Mouse (Mus musculus) lung, postnatal 14 days (tissue): ENCODE data around the gene Cend1.
A peak's percentile ranks its signal among the peaks of the same experiment; 100 is the strongest.

ENCODE experiments used
- DNase-seq: peaks from one replicate; pipeline ENCODE4 v3.0.0; 2021

The Cend1 gene

DNA sequence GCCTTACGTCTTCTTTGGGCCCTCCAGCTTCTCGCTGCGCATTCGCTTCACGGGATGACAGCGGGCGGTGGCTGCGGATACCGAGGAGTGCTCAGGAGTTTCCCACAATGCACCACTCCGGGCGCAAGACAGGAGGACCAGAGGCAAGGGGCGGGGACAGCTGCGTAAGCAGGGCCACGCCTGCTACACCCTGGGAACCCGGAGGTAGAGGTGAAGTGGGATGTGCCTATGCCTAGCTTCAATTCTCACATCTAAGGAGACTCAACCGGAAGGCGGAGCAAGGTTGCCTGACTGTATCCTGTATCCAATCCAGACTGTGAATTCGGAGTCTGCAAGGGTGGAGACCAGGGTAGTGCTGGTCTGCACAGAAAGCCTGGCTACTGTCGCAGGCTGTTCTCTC, at the start of gene Cend1:
Gene Cend1, minus strand, starts transcription at position 182 of the 400 bp plus-strand sequence.
- peak; percentile 24 for DNase-seq

DNA sequence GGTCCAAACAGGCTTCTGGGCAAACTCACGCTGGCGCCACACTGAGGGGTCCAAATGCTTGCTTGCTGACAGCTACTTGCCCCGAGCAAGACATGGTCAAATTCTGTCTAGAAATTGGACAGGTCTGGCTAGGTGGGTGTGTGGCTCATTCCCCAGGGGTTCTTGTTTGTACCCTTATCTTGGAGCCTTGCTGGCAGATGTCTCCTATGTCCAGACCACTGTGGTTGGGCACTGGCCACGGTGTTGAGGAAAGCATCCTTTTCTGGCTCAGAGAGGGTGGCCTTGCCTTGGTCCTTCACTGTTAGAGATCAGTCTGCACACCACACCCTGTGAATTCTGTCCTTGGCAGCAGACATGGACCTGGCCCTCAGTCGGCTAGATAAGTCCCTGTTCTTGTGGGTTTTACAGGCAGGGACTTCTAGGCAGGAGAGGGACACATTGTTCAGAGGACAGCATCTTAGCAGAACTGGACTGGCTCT, 49.0 kb upstream of the Cend1 start:
- no peak for DNase-seq

DNA sequence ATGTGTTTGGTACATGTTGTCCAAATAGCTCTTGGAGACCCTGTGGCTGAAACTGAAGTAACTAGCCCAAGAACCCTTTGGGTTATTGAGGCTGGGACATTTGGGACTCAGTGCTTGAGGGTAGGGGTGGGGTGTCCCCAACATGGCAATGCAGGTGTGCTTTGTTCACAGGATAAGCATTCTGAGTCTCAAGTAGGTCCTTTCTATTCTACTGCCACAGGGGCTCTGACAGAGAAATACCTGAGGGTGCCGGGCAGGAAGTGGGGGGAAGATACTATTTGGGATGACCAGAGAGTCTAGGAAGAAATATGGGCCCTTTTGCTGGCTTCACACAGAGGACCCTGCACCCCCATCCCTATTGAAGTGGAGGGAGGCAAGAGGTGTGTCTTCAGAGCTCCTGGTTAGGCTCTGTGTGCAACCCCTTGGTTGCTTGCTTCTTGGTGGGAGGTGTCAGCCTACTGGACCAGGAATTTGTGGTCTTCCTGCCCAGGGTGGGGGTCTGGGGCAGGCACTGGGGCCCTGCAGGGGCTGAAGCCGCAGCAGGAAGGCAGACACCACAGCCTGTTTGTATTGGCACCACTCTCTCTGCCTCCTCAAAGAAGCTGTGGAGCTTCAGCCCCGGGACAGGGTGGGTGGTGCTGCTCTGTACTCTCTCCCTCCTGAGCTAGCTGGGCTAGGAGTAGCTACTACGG, 48.4 kb upstream of the Cend1 start:
- no peak for DNase-seq

DNA sequence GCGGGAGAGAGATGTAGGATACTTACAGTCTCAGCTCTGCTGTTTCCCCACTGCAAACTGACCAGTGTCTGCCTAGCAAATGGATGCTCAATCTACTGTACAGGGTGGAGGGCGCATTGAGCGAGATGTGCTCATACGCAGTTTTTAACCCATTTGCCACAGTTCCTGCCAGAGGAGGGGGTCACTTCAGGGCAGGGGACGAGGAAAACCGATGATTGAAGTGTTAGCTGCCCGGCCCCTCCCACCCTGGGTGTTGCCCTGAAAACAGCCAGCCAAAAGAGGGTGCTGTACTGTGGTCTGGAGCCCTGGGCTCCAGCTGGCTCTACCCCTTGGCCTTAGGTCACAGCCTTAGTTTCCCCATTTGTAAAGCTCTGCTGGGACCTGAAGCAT, 47.7 kb upstream of the Cend1 start:
- no peak for DNase-seq

DNA sequence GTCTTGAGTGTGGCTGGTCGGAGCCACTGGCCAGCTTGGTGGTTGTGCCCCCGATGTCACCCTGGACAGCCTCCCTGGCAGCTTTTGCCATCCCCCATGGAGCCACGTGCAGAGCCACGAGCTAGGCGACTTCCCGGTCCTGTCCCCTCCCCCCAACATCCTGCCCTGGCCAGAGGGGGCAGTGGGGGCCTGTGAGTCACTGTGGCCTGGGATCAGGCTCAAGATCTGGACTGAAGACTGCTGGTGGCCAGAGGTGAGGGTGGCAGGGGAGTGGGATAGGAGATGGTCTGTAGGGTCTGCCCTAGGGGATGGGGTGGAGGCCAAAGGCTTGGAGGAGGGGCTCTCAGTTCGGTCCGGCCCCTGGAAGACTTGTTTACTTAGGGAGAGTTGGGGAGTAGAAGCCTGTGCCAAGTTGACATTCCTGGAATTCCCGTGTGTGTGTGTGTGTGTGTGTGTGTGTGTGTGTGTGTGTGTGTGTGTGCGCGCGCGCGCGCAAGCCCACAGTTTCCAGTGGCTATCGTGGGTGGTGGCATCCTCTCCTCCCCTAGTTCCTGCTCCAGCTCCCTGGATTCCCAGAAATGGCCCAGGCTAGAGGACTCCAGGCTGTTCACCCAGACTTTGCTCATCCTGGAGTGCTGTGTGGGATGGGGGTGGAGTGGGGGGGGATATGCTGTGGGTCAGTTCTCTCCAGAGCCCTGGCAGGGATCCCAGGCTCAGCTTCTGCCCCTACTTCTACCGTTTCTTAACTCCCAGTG, 47.1 kb upstream of the Cend1 start:
- DNase-seq = peak; percentile 86

DNA sequence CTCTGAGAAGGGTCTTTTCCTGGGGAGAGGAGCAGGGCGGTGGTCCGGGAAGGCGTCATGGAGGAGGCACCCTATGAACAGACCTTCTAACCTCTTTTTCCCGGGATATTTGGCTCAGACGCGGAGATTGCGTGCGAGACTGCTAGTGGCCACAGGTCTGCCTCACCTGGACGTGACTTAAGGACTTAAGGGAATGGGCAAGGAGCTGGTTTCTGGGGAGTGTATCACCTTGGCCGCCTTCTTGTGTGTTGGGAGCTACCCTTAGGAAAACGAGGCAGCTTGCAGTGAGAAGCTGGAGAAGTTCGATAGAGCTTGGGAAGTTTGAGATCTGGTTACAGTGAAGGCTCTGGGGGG, 46.5 kb upstream of the Cend1 start:
- no peak for DNase-seq

DNA sequence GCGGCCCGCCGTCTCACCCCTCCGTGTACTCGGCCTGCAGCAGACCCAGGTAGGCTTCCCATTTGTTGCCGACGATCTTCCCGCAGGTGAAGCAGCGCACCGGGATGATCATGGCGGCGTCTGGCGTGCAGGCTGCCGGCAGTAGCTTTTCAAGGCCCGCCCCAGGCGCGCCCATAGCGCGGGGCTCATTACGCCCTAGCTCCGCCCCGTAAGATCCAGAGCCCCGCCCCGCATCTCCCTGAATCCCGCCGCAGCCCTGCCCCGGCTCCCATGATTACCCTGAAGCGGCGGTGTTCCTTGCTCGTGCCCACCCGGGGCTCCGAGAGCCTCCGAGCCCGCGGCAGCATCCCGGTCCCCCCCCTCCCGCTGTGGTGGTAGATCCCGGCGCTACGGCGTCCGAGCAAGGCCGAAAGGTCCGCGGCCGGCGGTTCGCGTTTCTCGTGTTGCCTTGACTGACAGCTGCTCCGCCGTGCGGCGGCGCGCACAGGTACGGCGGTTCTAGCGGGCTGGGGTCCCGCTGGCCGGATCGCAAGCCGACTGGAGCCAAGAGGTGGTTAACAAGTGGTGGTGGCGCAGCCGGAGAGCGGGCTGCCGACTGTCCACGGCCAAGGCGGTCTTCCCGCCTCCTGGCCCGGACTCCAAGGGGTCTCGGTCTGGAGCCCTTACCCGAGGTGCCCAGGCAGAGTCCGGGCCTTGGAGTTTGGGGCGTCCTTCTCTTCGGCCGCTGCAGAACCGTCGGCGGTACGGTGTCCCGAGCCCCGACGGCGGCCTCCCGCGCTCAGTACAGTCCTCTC, 45.9 kb upstream of the Cend1 start, which contains the start of the genes Polr2l and Tspan4:
Gene Polr2l, minus strand, starts transcription at position 122 of the 794 bp plus-strand sequence.
Gene Tspan4, plus strand, starts transcription at position 230 of the 794 bp plus-strand sequence.
- DNase-seq = peak; percentile 83

DNA sequence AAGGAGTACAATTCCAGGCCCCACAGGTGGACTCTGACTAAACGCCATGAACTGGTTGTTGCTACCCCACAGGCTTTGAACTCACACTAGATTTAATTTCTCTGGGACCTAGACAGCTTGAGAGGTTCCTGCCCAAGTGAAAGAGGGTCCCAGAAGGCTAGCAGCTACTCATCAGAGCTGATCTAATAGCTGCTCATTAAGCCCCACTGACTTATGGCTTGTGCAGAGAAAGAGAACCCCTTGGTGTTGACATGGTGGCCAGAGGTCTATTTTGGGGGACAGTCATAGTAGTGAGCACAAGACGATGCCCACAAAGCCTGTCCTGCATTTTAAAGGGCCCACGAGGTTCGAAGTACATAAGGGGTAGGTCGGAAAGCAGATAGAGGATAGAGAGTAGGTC, 44.9 kb upstream of the Cend1 start:
- DNase-seq = no peak

DNA sequence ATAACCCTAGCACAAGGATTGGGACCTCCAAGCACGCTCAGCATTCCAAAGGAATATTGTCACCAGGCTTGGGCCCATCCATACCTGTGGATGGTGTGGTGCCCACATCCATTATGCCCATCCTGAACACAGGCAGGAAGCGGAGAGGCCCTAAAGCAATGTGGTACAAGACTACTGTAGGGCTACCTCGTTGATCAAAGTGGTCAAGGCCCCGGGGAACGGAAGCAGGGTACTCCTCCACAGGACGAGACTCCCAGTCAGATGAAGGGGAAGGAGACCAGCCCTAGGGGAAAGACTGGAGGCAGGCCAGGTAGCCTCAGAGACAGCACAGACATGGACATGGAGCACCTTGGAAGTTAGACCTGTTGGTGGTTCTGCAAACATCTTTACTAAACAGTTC, 43.5 kb upstream of the Cend1 start:
- DNase-seq = no peak

DNA sequence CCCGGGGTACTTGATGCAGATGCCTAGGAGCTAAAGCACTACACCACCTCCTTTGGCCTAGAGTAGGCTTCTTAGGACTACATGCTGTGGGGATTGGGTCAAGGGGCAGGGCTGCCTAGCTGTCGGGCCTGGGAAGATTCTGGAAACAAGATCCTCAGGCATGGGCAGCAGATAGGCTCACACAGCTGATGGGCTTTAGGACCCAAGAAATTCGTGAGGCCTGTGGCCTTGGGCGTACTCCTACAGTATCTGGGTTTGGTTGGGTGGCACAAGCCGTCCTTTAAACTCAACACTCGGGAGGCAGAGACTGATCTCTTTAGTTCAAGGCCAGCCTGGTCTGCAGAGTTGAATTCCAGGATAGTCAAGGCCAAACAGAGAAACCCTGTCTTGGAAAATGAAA, 42.9 kb upstream of the Cend1 start:
- DNase-seq = no peak

DNA sequence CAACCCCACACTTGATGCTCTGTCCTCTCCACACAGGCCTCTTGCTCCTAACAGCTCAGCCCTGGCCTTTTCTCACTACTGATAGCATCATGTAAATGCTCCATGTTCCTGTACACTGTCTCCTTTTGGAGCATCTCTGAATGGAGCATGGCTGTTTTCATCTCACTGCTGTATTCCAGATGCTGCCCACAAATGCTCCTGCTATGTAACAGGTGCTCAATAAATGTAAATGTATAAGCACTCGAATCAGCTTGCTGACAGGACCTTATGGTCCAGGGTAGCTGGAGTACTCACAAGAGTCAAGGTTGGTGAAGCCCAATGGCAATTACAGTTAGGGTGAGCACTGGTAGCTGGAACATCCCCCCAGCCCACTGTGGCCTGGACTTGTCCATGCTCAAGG, 41.9 kb upstream of the Cend1 start:
- no peak for DNase-seq

DNA sequence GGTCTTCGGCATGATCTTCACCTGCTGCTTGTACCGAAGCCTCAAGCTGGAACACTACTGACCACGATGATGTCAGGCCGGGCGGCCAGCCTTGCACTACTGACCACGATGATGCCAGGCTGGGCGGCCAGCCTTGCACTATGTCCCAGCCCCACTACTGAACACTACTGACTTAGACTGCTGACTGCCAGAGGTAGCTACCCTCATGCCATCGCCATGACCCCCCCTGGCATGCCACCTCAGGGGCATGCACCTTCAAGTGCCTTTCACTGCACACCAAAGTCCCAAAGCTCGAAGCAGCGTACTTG, 41.3 kb upstream of the Cend1 start:
- DNase-seq = no peak

DNA sequence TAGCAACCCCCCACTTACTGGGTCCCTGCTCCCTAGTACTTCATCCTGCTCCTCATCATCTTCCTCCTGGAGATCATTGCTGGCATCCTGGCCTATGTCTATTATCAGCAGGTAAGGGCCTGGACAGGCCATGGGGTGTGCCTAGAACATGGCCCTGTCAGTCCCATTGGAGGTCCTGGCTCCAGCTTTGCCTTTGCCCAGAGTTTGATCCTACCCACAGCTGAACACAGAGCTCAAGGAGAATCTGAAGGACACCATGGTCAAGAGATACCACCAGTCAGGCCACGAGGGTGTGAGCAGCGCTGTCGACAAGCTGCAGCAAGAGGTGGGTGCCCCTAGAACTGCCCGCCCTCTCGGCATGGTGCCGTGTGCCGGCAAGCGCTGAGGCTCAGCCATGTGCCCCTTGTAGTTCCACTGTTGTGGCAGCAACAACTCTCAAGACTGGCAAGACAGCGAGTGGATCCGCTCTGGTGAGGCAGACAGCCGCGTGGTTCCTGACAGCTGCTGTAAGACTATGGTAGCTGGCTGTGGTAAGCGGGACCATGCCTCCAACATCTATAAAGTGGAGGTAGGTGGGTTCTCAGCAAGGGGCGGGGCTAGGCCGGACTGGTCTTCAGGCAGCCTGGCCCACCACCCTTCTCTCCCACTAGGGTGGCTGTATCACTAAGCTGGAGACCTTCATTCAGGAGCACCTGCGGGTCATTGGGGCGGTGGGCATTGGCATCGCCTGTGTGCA, 40.8 kb upstream of the Cend1 start:
- DNase-seq = no peak

DNA sequence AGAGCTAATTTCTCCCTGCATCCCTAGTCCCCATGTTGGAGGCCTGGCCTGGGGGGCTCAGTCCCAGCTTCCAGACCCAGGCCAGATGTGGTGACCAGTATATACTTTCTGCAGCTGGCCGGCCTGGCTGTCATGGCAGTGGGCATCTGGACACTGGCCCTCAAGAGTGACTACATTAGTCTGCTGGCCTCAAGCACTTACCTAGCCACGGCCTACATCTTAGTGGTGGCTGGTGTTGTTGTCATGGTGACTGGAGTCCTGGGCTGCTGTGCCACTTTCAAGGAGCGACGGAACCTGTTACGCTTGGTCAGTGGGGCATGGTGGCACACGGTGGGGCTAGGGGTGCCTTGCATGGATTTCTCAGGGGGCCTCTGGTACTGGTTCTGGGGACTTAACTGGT, 40.1 kb upstream of the Cend1 start:
- DNase-seq = no peak

DNA sequence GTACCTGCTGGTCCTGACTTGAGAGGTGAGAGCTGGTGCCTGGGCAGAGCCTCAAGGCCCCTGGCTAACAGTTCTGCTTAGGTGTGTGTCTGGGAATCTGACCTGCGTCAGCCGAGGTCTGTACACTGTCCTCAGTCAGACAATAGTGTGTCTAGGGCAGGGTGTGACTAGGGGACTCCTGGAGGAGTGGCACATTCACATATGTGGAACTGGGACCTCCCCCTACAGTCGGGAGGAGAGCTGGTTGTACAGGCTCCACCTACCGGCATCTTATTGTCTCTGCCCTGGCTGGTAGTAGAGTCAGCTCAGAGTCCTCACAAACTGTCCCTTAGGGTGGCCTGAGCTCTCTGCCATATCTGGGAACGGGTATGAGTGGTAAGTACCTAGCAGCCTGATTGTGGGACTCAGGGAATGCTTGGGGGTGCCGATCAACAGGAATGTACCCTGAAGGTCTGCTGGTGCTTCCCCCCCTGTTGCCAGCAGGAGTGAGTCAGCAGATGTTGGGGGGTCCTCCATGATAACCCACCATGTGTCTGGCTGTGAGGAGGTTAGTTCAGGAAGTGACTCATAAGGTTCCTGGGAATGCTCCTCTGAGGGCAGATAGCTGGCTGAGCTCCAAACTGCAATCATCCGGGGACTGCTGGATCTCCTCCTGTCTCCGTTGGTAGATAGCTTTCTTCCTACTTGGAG, 39.4 kb upstream of the Cend1 start:
- peak; percentile 75 for DNase-seq

DNA sequence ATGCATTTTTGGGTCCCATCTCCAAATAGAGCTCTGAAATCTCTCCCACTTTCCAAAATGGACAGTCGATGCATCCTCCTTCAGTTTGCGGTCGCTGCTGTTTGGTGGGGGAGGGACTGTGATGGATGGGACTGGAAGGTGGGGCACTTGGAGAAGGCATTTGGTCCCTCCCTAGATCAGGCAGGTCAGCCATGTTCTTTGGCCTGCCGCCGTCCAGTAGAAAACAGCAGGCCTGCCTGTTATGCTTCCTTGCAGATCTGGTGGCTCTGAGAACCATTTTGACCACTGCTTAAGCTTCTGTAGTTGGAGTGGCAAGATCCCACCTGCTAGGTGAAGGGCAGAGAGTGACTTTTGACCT, 38.9 kb upstream of the Cend1 start:
- no peak for DNase-seq

DNA sequence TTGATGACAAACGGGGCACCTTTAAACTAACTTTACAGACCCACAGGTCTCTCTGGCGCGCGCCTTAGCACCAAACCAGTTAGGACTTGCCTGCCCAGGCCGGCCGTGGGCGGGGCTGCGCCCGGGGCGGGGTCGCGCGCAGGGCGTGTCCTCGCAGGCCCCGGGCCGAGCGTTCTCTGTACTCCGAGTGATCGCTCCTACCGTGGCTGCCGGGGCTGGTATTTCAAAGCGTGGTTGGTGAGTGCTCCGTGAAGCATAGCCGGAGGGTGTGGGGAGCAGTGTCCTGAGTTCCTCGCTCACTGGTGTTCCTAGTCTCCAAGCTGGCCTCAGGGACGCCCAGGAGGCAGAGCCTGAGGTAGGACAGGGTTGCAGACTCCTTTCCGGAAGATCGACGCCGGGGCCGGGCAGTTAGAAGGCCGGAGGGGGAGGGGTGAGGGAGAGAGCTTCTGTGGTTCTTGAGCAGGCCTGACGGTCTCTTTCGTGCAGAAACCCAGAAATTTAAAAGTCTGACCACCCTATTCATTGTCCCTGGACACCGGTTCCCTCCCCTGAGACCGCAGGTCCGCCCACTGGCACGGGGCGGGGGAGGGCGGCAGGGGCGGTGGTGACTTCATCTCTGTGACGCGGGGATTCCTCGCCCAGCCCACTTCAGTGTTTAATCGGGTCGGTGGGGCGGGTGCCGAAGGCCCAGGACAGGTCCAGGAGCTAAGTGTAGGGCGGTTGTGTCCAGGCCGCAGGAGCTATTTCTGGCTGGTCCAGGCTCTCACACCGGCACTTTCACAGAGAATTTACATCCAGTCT, 38.1 kb upstream of the Cend1 start, which contains the start of gene Cd151:
Gene Cd151, plus strand, starts transcription at position 163 of the 801 bp plus-strand sequence.
- peak; percentile 92 for DNase-seq

DNA sequence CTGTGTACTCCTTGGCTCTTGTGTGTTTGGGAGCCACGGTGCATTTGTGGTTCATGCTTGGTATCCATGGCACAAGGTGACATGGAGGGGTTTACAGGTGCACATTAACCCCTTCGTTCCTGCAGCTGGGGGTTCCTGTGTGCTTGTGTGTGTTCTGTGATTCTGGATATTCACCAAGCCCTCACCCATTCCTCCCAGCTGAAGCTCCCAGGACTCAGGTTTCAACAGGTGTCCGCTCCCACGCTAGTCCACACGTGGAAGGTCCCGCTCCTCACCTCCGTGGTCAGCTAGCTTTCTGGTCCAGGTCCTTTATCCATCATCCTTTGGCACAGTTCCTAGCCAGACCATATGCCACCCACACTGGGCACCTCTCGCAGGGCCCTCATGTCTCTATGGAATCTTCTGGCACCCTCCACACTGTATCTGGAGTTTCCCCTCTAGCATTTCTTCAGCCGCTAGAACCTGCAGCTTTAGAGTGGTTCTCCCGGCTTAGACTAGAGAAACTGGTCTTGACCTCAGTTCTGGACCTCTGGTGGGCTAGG, 37.4 kb upstream of the Cend1 start:
- DNase-seq = no peak

DNA sequence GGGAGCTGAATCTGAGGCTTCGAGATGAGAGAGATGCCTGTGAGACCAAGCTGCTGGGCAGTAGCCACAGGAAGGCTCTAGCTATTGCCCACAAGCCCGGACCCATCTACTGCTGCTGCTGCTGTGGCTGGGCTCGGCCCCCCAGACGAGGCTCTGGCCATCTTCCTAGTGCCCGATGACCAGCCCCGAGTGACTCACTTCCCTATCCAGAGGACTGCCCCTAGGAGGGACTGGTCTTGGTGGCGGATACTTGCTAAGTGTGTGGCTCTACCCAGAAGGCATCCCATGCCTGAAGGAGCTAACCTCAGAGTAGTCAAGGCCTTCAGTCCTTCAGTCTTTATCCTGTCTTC, 36.7 kb upstream of the Cend1 start:
- DNase-seq = no peak

DNA sequence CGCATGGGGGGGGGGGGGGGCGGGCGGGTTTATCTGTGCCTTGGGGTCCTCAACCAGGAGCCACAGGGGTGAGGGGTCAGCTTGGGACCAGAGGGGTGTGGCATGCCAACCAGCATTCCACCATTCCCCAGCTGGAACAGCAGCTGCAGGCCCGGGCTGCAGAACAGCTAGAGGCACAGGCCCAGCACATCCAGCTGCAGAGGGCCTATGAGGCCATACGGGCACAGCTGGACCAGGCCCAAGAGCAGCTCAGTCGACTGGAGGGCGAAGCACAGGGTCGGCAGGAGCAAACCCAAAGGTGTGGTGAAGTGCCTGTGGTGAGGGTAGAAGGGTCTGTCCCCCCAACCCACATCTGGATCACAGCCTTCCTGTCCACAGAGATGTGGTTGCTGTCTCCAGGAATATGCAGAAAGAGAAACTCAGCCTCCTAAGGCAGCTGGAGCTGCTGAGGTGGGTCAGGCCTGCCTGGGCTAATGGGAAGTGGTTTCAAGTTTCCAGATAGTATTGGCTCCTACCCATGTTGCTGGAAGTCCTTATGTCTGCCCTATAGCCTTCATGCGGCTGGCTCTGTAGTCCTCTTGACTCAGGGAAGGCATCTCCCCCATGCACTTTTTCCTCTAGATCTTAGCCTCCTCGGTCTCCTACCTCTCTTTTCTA, 36.2 kb upstream of the Cend1 start:
- DNase-seq = no peak
